16 mouse cellular contexts compared by ENCODE assay signal in genomic region chr1:127662385-127663068, GRCm38 (mm10). TPM values are rescaled to one million over a fixed set of nuclear protein-coding genes. Genes with fewer than 3 reads are reported as not detected.
DNase-seq lines count a peak whose midpoint lies in the region; ATAC-seq and TF ChIP-seq lines count a peak whose summit lies in the region.
"Had no signal": no experiment of that assay in that cellular context is flagged by ENCODE, and none has a peak within 500 bp of the region (broad histone marks: within the 10 kb centered on the region; RNA-seq: fewer than 3 reads in every experiment).

No protein-coding gene starts in this region.

- H3K4me3 ChIP-seq in neural tube, embryonic 13.5 days = no peak overlapping the region
- H3K4me3 ChIP-seq in liver, postnatal 0 days (ENCODE audit: low read depth, low read length) = no peak overlapping the region
- H3K4me3 ChIP-seq in intestine, embryonic 16.5 days (ENCODE audit: low read length) = no peak overlapping the region
- H3K4me3 ChIP-seq: gastrocnemius, adult 2 months; intestine, embryonic 15.5 days had no signal

- no peak for TF ChIP-seq CTCF in liver, postnatal 0 days (IDR thresholded peaks at IDR 0.05; ENCODE audit: low read depth)

- H3K27me3 ChIP-seq in neural tube, embryonic 13.5 days = peaks cover 6% of the 10 kb centered on the region; the same call in 1 of the 2 replicates
- no peaks in the 10 kb centered on the region for H3K27me3 ChIP-seq in liver, postnatal 0 days (ENCODE audit: insufficient read depth, low read length)
- H3K27me3 ChIP-seq in intestine, embryonic 16.5 days (replicated peaks; ENCODE audit: control insufficient read depth, insufficient read depth, low read length) = no peaks in the 10 kb centered on the region
- H3K27me3 ChIP-seq: intestine, embryonic 15.5 days had no signal

- H3K4me1 ChIP-seq in neural tube, embryonic 13.5 days (replicated peaks) = peaks cover 36% of the 10 kb centered on the region
- H3K4me1 ChIP-seq in liver, postnatal 0 days (ENCODE audit: insufficient read depth) = no peaks in the 10 kb centered on the region
- no peaks in the 10 kb centered on the region for H3K4me1 ChIP-seq in intestine, embryonic 16.5 days (ENCODE audit: control insufficient read depth, insufficient read depth, low read length)
- H3K4me1 ChIP-seq: intestine, embryonic 15.5 days had no signal

- 75% methylated on average over 13 of the region's 13 CpGs for WGBS in neural tube, embryonic 13.5 days
- 29% methylated on average over 13 of the region's 13 CpGs for WGBS in liver, postnatal 0 days (ENCODE audit: insufficient replicate concordance)
- WGBS in intestine, embryonic 16.5 days = 70% methylated on average over 13 of the region's 13 CpGs

- H3K36me3 ChIP-seq in neural tube, embryonic 13.5 days = no peaks in the 10 kb centered on the region
- no peaks in the 10 kb centered on the region for H3K36me3 ChIP-seq in liver, postnatal 0 days (replicated peaks; ENCODE audit: insufficient read depth, low read length)
- H3K36me3 ChIP-seq in intestine, embryonic 16.5 days (ENCODE audit: control insufficient read depth, insufficient read depth, low read length) = no peaks in the 10 kb centered on the region
- H3K36me3 ChIP-seq: intestine, embryonic 15.5 days had no signal

- no peak for TF ChIP-seq EP300 in liver, postnatal 0 days (IDR thresholded peaks at IDR 0.05; ENCODE audit: low read depth)

- no peak overlapping the region for H3K4me2 ChIP-seq in neural tube, embryonic 13.5 days
- no peak overlapping the region for H3K4me2 ChIP-seq in liver, postnatal 0 days (ENCODE audit: low read depth, low read length)
- no peak overlapping the region for H3K4me2 ChIP-seq in intestine, embryonic 16.5 days (ENCODE audit: low read depth, low read length)
- H3K4me2 ChIP-seq: intestine, embryonic 15.5 days; lung, embryonic 14.5 days had no signal

- no peaks in the 10 kb centered on the region for H3K9me3 ChIP-seq in neural tube, embryonic 13.5 days
- H3K9me3 ChIP-seq in liver, postnatal 0 days (ENCODE audit: low read length) = no peaks in the 10 kb centered on the region
- H3K9me3 ChIP-seq in intestine, embryonic 16.5 days (ENCODE audit: control insufficient read depth, low read length) = no peaks in the 10 kb centered on the region
- H3K9me3 ChIP-seq: intestine, embryonic 15.5 days had no signal

- H3K9ac ChIP-seq in neural tube, embryonic 13.5 days = no peak overlapping the region
- H3K9ac ChIP-seq in liver, postnatal 0 days (replicated peaks) = no peak overlapping the region
- H3K9ac ChIP-seq in intestine, embryonic 16.5 days (ENCODE audit: low read depth, low read length) = no peak overlapping the region
- H3K9ac ChIP-seq: intestine, embryonic 15.5 days; lung, embryonic 14.5 days had no signal

- peak overlapping the region; percentile 91; the same call in 1 of the 2 replicates for H3K27ac ChIP-seq in neural tube, embryonic 13.5 days (replicated peaks)
- H3K27ac ChIP-seq in liver, postnatal 0 days (ENCODE audit: low read depth) = no peak overlapping the region
- H3K27ac ChIP-seq in intestine, embryonic 16.5 days (ENCODE audit: low read length) = no peak overlapping the region
- H3K27ac ChIP-seq: gastrocnemius, adult 2 months; intestine, embryonic 15.5 days had no signal

- DNase-seq in neural tube, embryonic 10.5 days (ENCODE audit: extremely low spot score, low spot score) = no peak
- DNase-seq in liver, postnatal 0 days = peak; percentile 29
- peak; percentile 13 for DNase-seq in thymus, postnatal 25 days
- DNase-seq in right cerebral cortex, postnatal 4 days = no peak
- DNase-seq in lung, postnatal 36 days = no peak
- DNase-seq: adrenal gland, postnatal 14 days; cerebellum, postnatal 36 days; gastrocnemius, adult 2 months; heart, postnatal 10 days; kidney, postnatal 10 days; lung, embryonic 14.5 days; retina, postnatal 1 day had no signal

- ATAC-seq in neural tube, embryonic 13.5 days (ENCODE audit: low read depth) = no peak
- peak; percentile 89 for ATAC-seq in common myeloid progenitor, adult 5-6 weeks (replicated peaks; ENCODE audit: low read depth, poor library complexity, severe bottlenecking)
- peak; percentile 33 for ATAC-seq in liver, postnatal 0 days
- ATAC-seq in intestine, embryonic 16.5 days = no peak
- ATAC-seq: intestine, embryonic 15.5 days had no signal

RNA-seq across cellular contexts. Expression of gene Tmem163, which starts 16.8 kb away (rescaled TPM):
- 60.0 and 66.2 TPM in 2 replicates for polyA plus RNA-seq in neural tube, embryonic 13.5 days (2015; fragmentation: Nextera tagmentation; extraction: Ambion mirVana)
- total RNA-seq in common myeloid progenitor, adult 5-6 weeks (2017) = 0.59 TPM in 1 of 2 replicates, not detected in the other
- 0.65 and 0.98 TPM in 2 replicates for polyA plus RNA-seq in liver, postnatal 0 days (2015; fragmentation: Nextera tagmentation; extraction: Ambion mirVana)
- polyA plus RNA-seq in intestine, embryonic 16.5 days (2015; fragmentation: Nextera tagmentation; extraction: Ambion mirVana) = 0.48 and 0.62 TPM in 2 replicates
- total RNA-seq: gastrocnemius, adult 2 months had no signal

Comparison
In these comparisons a context has a peak if more than half of its experiments do, and no peak if none do; other contexts are left out.
1. ATAC-seq: peak in common myeloid progenitor, adult 5-6 weeks (single experiment) and liver, postnatal 0 days (single experiment); none in neural tube, embryonic 13.5 days (single experiment) and intestine, embryonic 16.5 days (single experiment).
2. DNase-seq: peak in liver, postnatal 0 days (single experiment) and thymus, postnatal 25 days (single experiment); none in neural tube, embryonic 10.5 days (single experiment), right cerebral cortex, postnatal 4 days (single experiment) and lung, postnatal 36 days (single experiment).
3. RNA of gene Tmem163, which starts 16.8 kb away (polyA plus RNA-seq): 60.0 to 66.2 TPM in neural tube, embryonic 13.5 days; 0.65 to 0.98 TPM in liver, postnatal 0 days and 0.48 to 0.62 TPM in intestine, embryonic 16.5 days; every median in the first group is over 10 times any median in the second.